12 mouse cellular contexts compared by ENCODE assay signal in the genomic region with DNA sequence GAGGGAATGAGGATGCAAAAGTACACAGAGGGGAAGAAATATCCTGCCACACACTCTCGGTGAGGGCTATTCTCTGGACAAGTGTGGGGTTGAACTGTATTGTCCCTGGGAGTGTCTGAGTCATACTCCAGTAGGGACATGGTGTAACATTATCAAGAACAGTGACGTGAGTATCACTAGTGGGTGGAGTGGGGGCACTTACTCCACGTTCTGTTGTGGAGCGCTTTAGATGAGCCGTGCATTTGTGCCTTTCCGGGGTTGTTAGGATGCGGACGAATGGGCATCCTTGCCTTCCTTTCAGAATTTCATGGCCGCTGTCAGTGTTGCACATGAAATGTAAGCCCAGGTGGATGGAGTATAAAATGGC.
"Had no signal": no experiment of that assay in that cellular context is flagged by ENCODE, and none has a peak within 500 bp of the region (broad histone marks: within the 10 kb centered on the region; RNA-seq: fewer than 3 reads in every experiment).

No protein-coding gene starts in this region.

- H3K36me3 ChIP-seq: limb, embryonic 15.5 days; liver, embryonic 12.5 days; midbrain, embryonic 10.5 days; neural tube, embryonic 15.5 days had no signal

- H3K27me3 ChIP-seq: limb, embryonic 15.5 days; liver, embryonic 12.5 days; neural tube, embryonic 15.5 days had no signal

- H3K9me3 ChIP-seq: limb, embryonic 15.5 days; liver, embryonic 12.5 days; midbrain, embryonic 10.5 days; neural tube, embryonic 15.5 days had no signal

- H3K27ac ChIP-seq: limb, embryonic 15.5 days; liver, embryonic 12.5 days; midbrain, embryonic 10.5 days; neural tube, embryonic 15.5 days had no signal

- H3K4me1 ChIP-seq: limb, embryonic 15.5 days had no signal

- DNase-seq: kidney, adult 18-20 months; kidney, postnatal 25 days; layer of hippocampus, adult 9-11 months; layer of hippocampus, postnatal 36 days; midbrain, embryonic 14.5 days; thymus, adult 2 months; thymus, postnatal 25 days had no signal

- H3K9ac ChIP-seq: limb, embryonic 15.5 days; liver, embryonic 12.5 days; neural tube, embryonic 15.5 days had no signal

- H3K4me2 ChIP-seq: limb, embryonic 15.5 days; liver, embryonic 12.5 days; neural tube, embryonic 15.5 days had no signal

- ATAC-seq: liver, embryonic 12.5 days had no signal

- H3K4me3 ChIP-seq: limb, embryonic 15.5 days; liver, embryonic 12.5 days; midbrain, embryonic 10.5 days; myocyte; neural tube, embryonic 15.5 days had no signal
